9 mouse cellular contexts compared by ENCODE assay signal in genomic region chr16:87552907-87553691, GRCm38 (mm10). TPM values are rescaled to one million over a fixed set of nuclear protein-coding genes. Genes with fewer than 3 reads are reported as not detected.
DNase-seq lines count a peak whose midpoint lies in the region; ATAC-seq lines count a peak whose summit lies in the region.
"Had no signal": no experiment of that assay in that cellular context is flagged by ENCODE, and none has a peak within 500 bp of the region (broad histone marks: within the 10 kb centered on the region; RNA-seq: fewer than 3 reads in every experiment).

Map3k7cl (plus strand) TSS chr16:87553330.

- 60% methylated on average over 24 of the region's 24 CpGs for WGBS in heart, embryonic 13.5 days
- 82% methylated on average over 24 of the region's 24 CpGs for WGBS in liver, embryonic 11.5 days
- WGBS in midbrain, embryonic 13.5 days: 83% methylated on average over 24 of the region's 24 CpGs

- ATAC-seq in heart, embryonic 13.5 days (ENCODE audit: extremely low read depth, insufficient number of reproducible peaks, low FRiP score, low TSS enrichment): no peak
- ATAC-seq in liver, embryonic 11.5 days (replicated peaks; ENCODE audit: low FRiP score): no peak
- ATAC-seq in midbrain, embryonic 13.5 days: no peak

- no peak within 1 kb of the TSS for H3K4me3 ChIP-seq in heart, embryonic 13.5 days
- no peak within 1 kb of the TSS for H3K4me3 ChIP-seq in liver, embryonic 11.5 days (ENCODE audit: low read depth, low read length)
- no peak within 1 kb of the TSS for H3K4me3 ChIP-seq in midbrain, embryonic 13.5 days (replicated peaks)

- H3K4me2 ChIP-seq in heart, embryonic 13.5 days: peak within 1 kb of the TSS; percentile 39
- H3K4me2 ChIP-seq in liver, embryonic 11.5 days: no peak within 1 kb of the TSS
- H3K4me2 ChIP-seq in midbrain, embryonic 13.5 days (replicated peaks): no peak within 1 kb of the TSS

- no peaks in the 10 kb centered on the region for H3K36me3 ChIP-seq in heart, embryonic 13.5 days
- no peaks in the 10 kb centered on the region for H3K36me3 ChIP-seq in liver, embryonic 11.5 days (ENCODE audit: control insufficient read depth, insufficient read depth, low read length)
- no peaks in the 10 kb centered on the region for H3K36me3 ChIP-seq in midbrain, embryonic 13.5 days

- H3K27me3 ChIP-seq in heart, embryonic 13.5 days (replicated peaks): no peaks in the 10 kb centered on the region
- no peaks in the 10 kb centered on the region for H3K27me3 ChIP-seq in liver, embryonic 11.5 days (replicated peaks; ENCODE audit: control insufficient read depth, insufficient read depth, low read length)
- H3K27me3 ChIP-seq in midbrain, embryonic 13.5 days: no peaks in the 10 kb centered on the region

- H3K9ac ChIP-seq in heart, embryonic 13.5 days: 0 out of 2 replicates have a peak within 1 kb of the TSS, but pooled peaks have one; percentile 19
- no peak within 1 kb of the TSS for H3K9ac ChIP-seq in liver, embryonic 11.5 days (ENCODE audit: low read depth, low read length)
- H3K9ac ChIP-seq in midbrain, embryonic 13.5 days (replicated peaks): no peak within 1 kb of the TSS

- peak; percentile 30 for DNase-seq in urinary bladder, postnatal 14 days (ENCODE audit: low spot score)
- no peak for DNase-seq in urinary bladder, postnatal 25 days (ENCODE audit: low spot score)
- DNase-seq in kidney, postnatal 14 days: peak; percentile 74
- DNase-seq in thymus, adult 18-20 months: no peak
- no peak for DNase-seq in liver, embryonic 11.5 days (ENCODE audit: low spot score)
- DNase-seq in layer of hippocampus, adult 11-12 months (ENCODE audit: low spot score): no peak
- DNase-seq: thymus, postnatal 36 days had no signal

- H3K27ac ChIP-seq in heart, embryonic 13.5 days (replicated peaks): peak within 1 kb of the TSS; percentile 50
- H3K27ac ChIP-seq in liver, embryonic 11.5 days (ENCODE audit: low read depth, low read length): no peak within 1 kb of the TSS
- no peak within 1 kb of the TSS for H3K27ac ChIP-seq in midbrain, embryonic 13.5 days

- H3K9me3 ChIP-seq in heart, embryonic 13.5 days: no peaks in the 10 kb centered on the region
- H3K9me3 ChIP-seq in liver, embryonic 11.5 days (ENCODE audit: control insufficient read depth, low read length): no peaks in the 10 kb centered on the region
- H3K9me3 ChIP-seq in midbrain, embryonic 13.5 days: no peaks in the 10 kb centered on the region

- H3K4me1 ChIP-seq in heart, embryonic 13.5 days: peaks cover 36% of the 10 kb centered on the region
- no peaks in the 10 kb centered on the region for H3K4me1 ChIP-seq in liver, embryonic 11.5 days (replicated peaks; ENCODE audit: control insufficient read depth, insufficient read depth, low read length)
- no peaks in the 10 kb centered on the region for H3K4me1 ChIP-seq in midbrain, embryonic 13.5 days (replicated peaks)

RNA-seq across cellular contexts. Expression of gene Map3k7cl, which starts in this region (rescaled TPM):
- polyA plus RNA-seq in heart, embryonic 13.5 days (2015; fragmentation: Nextera tagmentation; extraction: Ambion mirVana): 0.31 and 0.46 TPM in 2 replicates
- polyA plus RNA-seq in liver, embryonic 11.5 days (2014; fragmentation: Nextera tagmentation; extraction: Ambion mirVana): not detected in 2 replicates
- polyA plus RNA-seq in midbrain, embryonic 13.5 days (2015; fragmentation: Nextera tagmentation; extraction: Ambion mirVana): not detected in 2 replicates

Comparison
In these comparisons a context has a peak if more than half of its experiments do, and no peak if none do; other contexts are left out.
1. DNase-seq: peak in urinary bladder, postnatal 14 days (single experiment) and kidney, postnatal 14 days (single experiment); none in urinary bladder, postnatal 25 days (single experiment), thymus, adult 18-20 months (0 of 2), liver, embryonic 11.5 days (single experiment) and layer of hippocampus, adult 11-12 months (single experiment).